In the genomic region with DNA sequence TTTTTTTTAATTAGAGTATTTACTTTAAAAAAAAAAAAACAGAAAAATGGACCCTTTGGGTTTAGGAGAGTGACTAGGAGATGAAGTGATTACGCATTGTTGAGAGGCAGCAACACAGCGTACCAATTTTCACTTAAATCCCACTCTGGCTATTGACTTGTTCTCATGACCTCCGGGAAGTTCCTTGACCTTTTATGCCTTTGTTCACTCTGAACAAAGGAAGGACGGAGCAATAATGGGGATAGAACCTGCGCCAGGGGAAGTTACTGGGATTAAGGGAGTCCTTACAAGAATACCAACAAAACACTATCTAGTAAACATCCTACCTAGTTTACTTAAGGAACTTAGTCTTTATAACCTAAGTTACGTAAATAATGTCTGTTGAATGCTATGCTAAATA, we compare ENCODE assay signal across 11 mouse cellular contexts. TPM values are rescaled to one million over a fixed set of nuclear protein-coding genes. Genes with fewer than 3 reads are reported as not detected.
DNase-seq lines count a peak whose midpoint lies in the region; ATAC-seq and TF ChIP-seq lines count a peak whose summit lies in the region.
"Had no signal": no experiment of that assay in that cellular context is flagged by ENCODE, and none has a peak within 500 bp of the region (broad histone marks: within the 10 kb centered on the region; RNA-seq: fewer than 3 reads in every experiment).

No protein-coding gene starts in this region.

- H3K36me3 ChIP-seq in heart, embryonic 13.5 days: no peaks in the 10 kb centered on the region
- H3K36me3 ChIP-seq in lung, embryonic 14.5 days (ENCODE audit: insufficient read depth): no peaks in the 10 kb centered on the region
- no peaks in the 10 kb centered on the region for H3K36me3 ChIP-seq in limb, embryonic 12.5 days

- no peaks in the 10 kb centered on the region for H3K9me3 ChIP-seq in heart, embryonic 13.5 days
- H3K9me3 ChIP-seq in lung, embryonic 14.5 days (ENCODE audit: low read depth, low read length): no peaks in the 10 kb centered on the region
- H3K9me3 ChIP-seq in limb, embryonic 12.5 days: no peaks in the 10 kb centered on the region

- H3K27me3 ChIP-seq in heart, embryonic 13.5 days (replicated peaks): no peaks in the 10 kb centered on the region
- H3K27me3 ChIP-seq in lung, embryonic 14.5 days (ENCODE audit: insufficient read depth, low read length): no peaks in the 10 kb centered on the region
- 0 out of 2 replicates have a peak, but pooled peaks cover 9% of the 10 kb centered on the region for H3K27me3 ChIP-seq in limb, embryonic 12.5 days

- intact Hi-C loops in heart, postnatal 14 days (cut with DNase I): loop anchor here (5.0 kb wide), 1 partner anchor 482 kb away; no protein-coding TSS in a partner anchor
- intact Hi-C loops in left cerebral cortex, adult 2 months (cut with DNase I): no loop called here

- no peak for DNase-seq in heart, postnatal 14 days
- DNase-seq in lung, embryonic 14.5 days: no peak
- no peak for DNase-seq in lung, adult 2 months
- DNase-seq in ZHBTc4 (ENCODE audit: low read depth, low spot score): peak; percentile 46
- no peak for DNase-seq in urinary bladder, postnatal 10 days (ENCODE audit: low spot score)
- DNase-seq in left cerebral cortex, adult 2 months (ENCODE audit: extremely low spot score in 1 of 2, low spot score in 2 of 2): no peak
- DNase-seq: cerebellum, postnatal 14 days; kidney, adult 11 months had no signal

- H3K9ac ChIP-seq in heart, embryonic 13.5 days: no peak overlapping the region
- no peak overlapping the region for H3K9ac ChIP-seq in lung, embryonic 14.5 days
- H3K9ac ChIP-seq in limb, embryonic 12.5 days (replicated peaks): no peak overlapping the region

- H3K4me2 ChIP-seq in heart, embryonic 13.5 days: peak overlapping the region; percentile 60
- H3K4me2 ChIP-seq in lung, embryonic 14.5 days: peak overlapping the region; percentile 59
- peak overlapping the region; percentile 56 for H3K4me2 ChIP-seq in limb, embryonic 12.5 days

- TF ChIP-seq POLR2A in lung, adult 2 months (IDR thresholded peaks at IDR 0.05; ENCODE audit: borderline replicate concordance, extremely low read depth, low read depth, low read length): no peak

- ATAC-seq in heart, embryonic 13.5 days (ENCODE audit: extremely low read depth, insufficient number of reproducible peaks, low FRiP score, low TSS enrichment): no peak
- ATAC-seq in lung, embryonic 14.5 days (ENCODE audit: insufficient read depth): no peak
- no peak for ATAC-seq in limb, embryonic 12.5 days (ENCODE audit: insufficient number of reproducible peaks, insufficient read depth, low FRiP score, low TSS enrichment, low read depth)

- H3K4me1 ChIP-seq in heart, embryonic 13.5 days: peaks cover 33% of the 10 kb centered on the region
- H3K4me1 ChIP-seq in lung, embryonic 14.5 days (ENCODE audit: insufficient read depth): peaks cover 10% of the 10 kb centered on the region; the same call in 1 of the 2 replicates
- no peaks in the 10 kb centered on the region for H3K4me1 ChIP-seq in lung, adult 2 months (ENCODE audit: control insufficient read depth, insufficient read depth, low read length)
- H3K4me1 ChIP-seq in limb, embryonic 12.5 days (replicated peaks): peaks cover 16% of the 10 kb centered on the region

- H3K4me3 ChIP-seq in heart, embryonic 13.5 days: peak overlapping the region; percentile 25; the same call in 1 of the 2 replicates
- no peak overlapping the region for H3K4me3 ChIP-seq in lung, embryonic 14.5 days (ENCODE audit: low read depth, low read length)
- no peak overlapping the region for H3K4me3 ChIP-seq in lung, adult 2 months (replicated peaks; ENCODE audit: extremely low read depth, low read depth, low read length)
- H3K4me3 ChIP-seq in limb, embryonic 12.5 days (replicated peaks): no peak overlapping the region
- no peak overlapping the region for H3K4me3 ChIP-seq in left cerebral cortex, adult 2 months

- peak overlapping the region; percentile 72; the same call in 1 of the 2 replicates for H3K27ac ChIP-seq in heart, embryonic 13.5 days (replicated peaks)
- no peak overlapping the region for H3K27ac ChIP-seq in lung, embryonic 14.5 days (ENCODE audit: low read depth)
- H3K27ac ChIP-seq in limb, embryonic 12.5 days: no peak overlapping the region; the same call in 1 of the 2 replicates
- H3K27ac ChIP-seq in left cerebral cortex, adult 2 months: no peak overlapping the region
- H3K27ac ChIP-seq: macrophage had no signal

- 74% methylated on average over 6 of the region's 6 CpGs for WGBS in heart, embryonic 13.5 days
- 67% methylated on average over 6 of the region's 6 CpGs for WGBS in lung, embryonic 14.5 days
- 72% methylated on average over 6 of the region's 6 CpGs for WGBS in lung, adult 2 months
- WGBS in limb, embryonic 12.5 days: 19% methylated on average over 6 of the region's 6 CpGs

- no peak for TF ChIP-seq CTCF in lung, embryonic 14.5 days (IDR thresholded peaks at IDR 0.05; ENCODE audit: low read depth)
- TF ChIP-seq CTCF in lung, adult 2 months (IDR thresholded peaks at IDR 0.05; ENCODE audit: insufficient read depth, low read length): no peak
- no peak for TF ChIP-seq CTCF in left cerebral cortex, adult 2 months (IDR thresholded peaks at IDR 0.05)

RNA-seq across cellular contexts. Expression of gene BC052040, which starts 1.5 kb away (rescaled TPM):
- 14.5 and 15.7 TPM in 2 replicates for polyA plus RNA-seq in heart, embryonic 13.5 days (2015; fragmentation: Nextera tagmentation; extraction: Ambion mirVana)
- 1 to 10 TPM; 1.7 to 2.3 TPM for total RNA-seq in heart, postnatal 14 days (2021)
- polyA plus RNA-seq in lung, embryonic 14.5 days (2014; fragmentation: Nextera tagmentation; extraction: Ambion mirVana): 11.2 and 11.7 TPM in 2 replicates
- 1.3 and 1.8 TPM in 2 replicates for polyA plus RNA-seq in lung, adult 2 months (2012; rRNA removed)
- 7.9 and 11.2 TPM in 2 replicates for polyA plus RNA-seq in limb, embryonic 12.5 days (2016; fragmentation: Nextera tagmentation; extraction: Ambion mirVana)
- 1 to 10 TPM; 6.1 to 8.1 TPM for total RNA-seq in left cerebral cortex, adult 2 months (2021)
